Mouse (Mus musculus): Measurements from ENCODE around the gene Rtkn2.

GRCm38 (mm10) chr10:68050882-68051281 lies 71.5 kb downstream of the Rtkn2 start:
- TF ChIP-seq CTCF (IDR thresholded peaks at IDR 0.05; ENCODE audit: low read depth) (no peak), EP300 (IDR thresholded peaks at IDR 0.05; ENCODE audit: low read depth) (no peak)

All from heart, postnatal 0 days (tissue).